Mouse (Mus musculus) cortical plate, adult 2 months (tissue): ENCODE data around the gene Gucy2c.

Experiments
- CTCF ChIP-seq: fragments of 200-500 bp; IDR thresholded peaks from 2 replicates; pipeline ENCODE4 v1.5.1; 2011; ENCODE audit warnings: mild to moderate bottlenecking, control low read depth, low read length; ENCODE audit not compliant: insufficient read depth; ENCODE audit errors: extremely low read depth
- POLR2A ChIP-seq: fragments of 200-500 bp; IDR thresholded peaks from 2 replicates; pipeline ENCODE4 v1.6.1; 2011; ENCODE audit warnings: mild to moderate bottlenecking, low read length, control low read depth; ENCODE audit not compliant: insufficient read depth; ENCODE audit errors: extremely low read depth

DNA sequence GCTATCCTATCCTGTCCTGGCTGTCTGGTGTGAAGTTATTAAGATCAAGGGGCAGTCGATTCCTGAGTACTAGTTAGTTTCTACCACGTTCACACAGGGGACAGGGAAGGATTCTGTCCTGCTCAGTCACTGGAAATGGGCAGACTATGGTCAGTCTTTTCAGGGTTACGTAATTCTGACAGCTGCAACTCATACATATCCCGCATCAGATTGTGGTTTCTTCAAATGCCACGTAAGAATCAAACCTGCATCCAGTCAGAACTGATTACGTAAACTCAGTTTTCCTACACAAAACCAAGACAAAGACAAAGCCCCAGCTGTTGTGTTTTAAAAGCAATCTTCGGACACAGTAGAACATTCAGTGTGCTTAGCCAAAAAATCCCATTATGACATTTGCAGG lies 33.8 kb upstream of the Gucy2c start:
- TF ChIP-seq CTCF (no peak), POLR2A (no peak)
